Mouse (Mus musculus) gastrocnemius, postnatal 25 days (tissue): Measurements from ENCODE around the gene Lpin3. TPM values are rescaled to one million over a fixed set of nuclear protein-coding genes. Genes with fewer than 3 reads are reported as not detected.

Source experiments
- DNase-seq: peaks from one replicate; pipeline ENCODE4 v3.0.0; 2022
- total RNA-seq, 2 experiments: library from RNA; stranded (reverse); gene quantifications; 1 replicate in 1 of 2; 2 replicates in 1 of 2; pipeline ENCODE4 v1.2.3; 2021

The Lpin3 gene
- total RNA-seq, 2 experiments from 2014 or later, result 3.7 to 4.9 TPM

GRCm38 (mm10) chr2:160933890-160934289 lies 53.4 kb downstream of the Lpin3 start:
- no peak for DNase-seq

- no peak for DNase-seq
Observed at GRCm38 (mm10) chr2:160934451-160934850, 54.0 kb downstream of the Lpin3 start.

GRCm38 (mm10) chr2:160940930-160941709 lies 60.6 kb downstream of the Lpin3 start:
- no peak for DNase-seq

- DNase-seq, result no peak
Observed at GRCm38 (mm10) chr2:160942443-160942842, 62.0 kb downstream of the Lpin3 start.

- DNase-seq, result no peak
Observed at GRCm38 (mm10) chr2:160951595-160951994, 71.1 kb downstream of the Lpin3 start.

GRCm38 (mm10) chr2:160953131-160953873 lies 72.8 kb downstream of the Lpin3 start:
- no peak for DNase-seq

- no peak for DNase-seq
Observed at GRCm38 (mm10) chr2:160954541-160954940, 74.1 kb downstream of the Lpin3 start.

GRCm38 (mm10) chr2:160955331-160955730 lies 74.9 kb downstream of the Lpin3 start:
- DNase-seq, result no peak

Other genes with a start within 250 kb of the Lpin3 start
- gene Top1, start 234.8 kb upstream of the Lpin3 start, total RNA-seq, result 10 to 100 TPM; 33.4 to 34.3 TPM
- 10 to 100 TPM; 19.8 to 24.5 TPM for gene Plcg1, start 149.4 kb upstream of the Lpin3 start, total RNA-seq
- 10 to 100 TPM; 25.8 TPM for gene Zhx3, start 7.7 kb upstream of the Lpin3 start, total RNA-seq
- under 1 TPM; 0.21 to 0.79 TPM for gene Emilin3, start 31.7 kb downstream of the Lpin3 start, total RNA-seq
- 10 to 100 TPM; 11.5 to 12.2 TPM for gene Chd6, start 228.4 kb downstream of the Lpin3 start, total RNA-seq